Mouse (Mus musculus): ENCODE results near the gene Fkbp9. TPM values are rescaled to one million over a fixed set of nuclear protein-coding genes. Genes with fewer than 3 reads are reported as not detected.

Gene Fkbp9
- 84.0 and 84.2 TPM in 2 replicates for polyA plus RNA-seq (2015; fragmentation: Nextera tagmentation; extraction: Ambion mirVana)

DNA sequence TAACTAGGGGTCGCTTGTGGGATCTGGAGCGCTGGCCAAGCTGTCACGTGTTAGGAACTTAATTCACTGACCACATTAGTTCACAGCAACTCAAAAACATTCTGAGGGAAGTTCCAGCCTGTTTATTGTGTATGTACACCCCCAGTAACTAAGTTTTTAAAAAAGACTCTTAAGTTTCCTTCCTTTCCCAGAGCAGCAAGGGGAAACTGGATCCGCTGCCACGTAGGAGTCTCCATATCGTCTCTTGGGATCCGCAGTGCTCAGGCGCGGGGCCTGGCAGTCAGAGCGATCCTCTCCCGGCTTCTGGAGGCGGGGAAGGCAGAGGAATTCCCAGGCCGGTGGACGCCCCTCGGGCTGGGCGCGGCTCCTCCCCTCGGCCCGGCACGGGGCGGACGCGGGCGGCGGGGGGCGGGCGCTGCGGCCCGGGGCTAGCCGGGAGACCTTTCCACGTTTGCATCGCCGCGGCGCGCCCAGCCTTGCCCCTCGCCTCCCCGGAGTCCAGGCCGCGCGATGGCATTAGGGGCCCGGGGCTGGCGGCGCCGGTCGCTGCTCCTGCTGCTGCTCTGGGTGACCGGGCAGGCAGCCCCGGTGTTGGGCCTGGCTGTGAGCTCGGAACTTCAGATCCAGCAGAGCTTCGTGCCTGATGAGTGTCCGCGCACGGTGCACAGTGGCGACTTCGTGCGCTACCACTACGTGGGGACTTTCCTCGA lies at the start of gene Fkbp9:
TSS of gene Fkbp9 (plus strand) at position 363 of the 710 bp plus-strand sequence.

DNA sequence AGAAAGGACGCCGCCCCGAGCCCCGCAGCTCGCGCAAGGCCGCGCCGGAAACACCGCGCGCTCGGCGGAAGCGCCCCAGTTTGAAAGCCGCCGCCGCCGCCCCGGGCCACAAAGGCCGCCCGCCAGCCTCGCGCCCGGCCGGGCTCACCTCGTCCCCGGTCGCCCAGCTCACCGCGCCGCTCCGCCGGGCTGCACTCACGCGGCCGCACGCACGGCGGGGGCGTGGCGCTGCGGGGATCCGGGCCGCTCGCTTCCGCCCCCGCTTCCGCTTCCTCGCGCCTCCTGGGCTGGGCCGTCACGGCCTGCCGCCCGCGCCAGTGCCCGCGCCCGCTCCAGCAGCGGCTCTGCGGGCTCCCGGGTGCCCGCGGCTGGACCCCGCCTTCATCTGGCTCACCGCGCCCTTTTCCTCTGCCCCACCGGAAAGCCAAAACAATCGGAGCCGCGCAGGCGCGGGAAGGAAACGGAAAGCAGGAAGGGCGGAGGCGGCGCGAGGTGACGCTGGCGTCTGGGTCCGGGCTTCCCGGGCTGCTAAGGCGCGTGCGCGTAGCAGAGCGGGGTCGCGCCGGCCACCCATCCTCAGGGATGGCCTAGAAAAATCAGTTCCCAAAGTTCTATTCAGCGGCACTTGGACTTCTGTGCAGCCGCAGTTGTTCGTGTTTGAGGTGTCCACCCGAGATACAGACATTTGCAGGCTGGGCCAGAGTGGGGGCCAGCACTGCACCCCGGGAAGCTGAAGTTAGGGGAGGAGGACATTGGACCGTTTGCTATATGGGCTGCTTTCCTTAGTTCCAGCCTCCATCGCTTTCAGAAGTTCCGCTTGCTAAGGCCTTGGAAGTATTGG lies 34.3 kb upstream of the Fkbp9 start, which contains the start of gene Kbtbd2:
TSS of gene Kbtbd2 (minus strand) at position 503 of the 841 bp plus-strand sequence.

DNA sequence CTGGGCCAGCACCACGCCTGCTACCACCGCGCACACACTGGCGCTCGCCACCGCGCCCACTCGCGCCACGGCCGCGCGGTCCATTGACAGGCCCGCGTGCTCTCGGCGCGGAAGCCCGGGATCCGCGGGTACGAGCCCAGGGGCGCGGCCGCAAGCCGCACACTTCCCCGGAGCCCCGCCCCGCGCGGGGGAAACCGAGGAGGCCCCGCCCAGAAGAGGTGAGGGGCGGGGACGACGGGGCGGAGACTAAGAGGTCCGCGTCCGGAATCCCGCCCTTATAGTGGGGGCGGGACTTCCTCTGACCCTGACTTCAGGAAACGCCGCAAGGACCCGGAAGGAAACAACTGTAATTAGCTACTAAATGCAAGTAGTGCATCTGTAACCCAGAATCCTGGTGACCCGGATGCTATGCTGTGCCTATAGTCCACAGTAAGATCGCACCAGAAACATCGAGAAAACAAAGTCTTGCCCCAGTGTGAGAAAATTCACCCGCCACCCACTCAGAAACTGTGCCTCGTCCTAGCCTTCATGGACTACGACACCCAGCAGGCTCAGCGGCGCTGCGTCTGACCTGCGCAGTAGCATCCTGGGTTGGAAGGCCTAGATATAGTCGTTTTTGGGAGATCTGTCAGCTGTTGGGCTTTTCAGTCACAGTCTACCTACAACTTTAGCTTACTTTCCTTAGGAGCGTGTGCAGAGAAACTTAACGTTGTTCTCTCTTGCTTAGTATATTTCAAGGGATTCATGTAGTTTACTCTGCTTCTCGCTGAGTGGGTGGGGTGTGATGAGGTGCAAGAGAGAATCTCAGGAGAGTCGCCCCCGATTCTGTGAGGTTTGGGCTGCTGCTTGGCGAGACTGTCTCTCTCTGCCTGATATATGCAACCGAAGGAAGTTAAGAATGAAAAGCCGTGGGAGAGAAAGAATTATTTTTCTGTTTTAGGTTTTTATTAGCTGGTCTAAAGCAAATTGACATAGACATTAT lies 92.2 kb downstream of the Fkbp9 start, which contains the start of the genes Nt5c3 and Vmn1r4:
TSS of gene Nt5c3 (minus strand) at position 207 of the 982 bp plus-strand sequence.
TSS of gene Vmn1r4 (plus strand) at position 290 of the 982 bp plus-strand sequence.

Other genes with a start within 250 kb of the Fkbp9 start
- gene Lsm5, start 127.3 kb upstream of the Fkbp9 start, polyA plus RNA-seq (2015; fragmentation: Nextera tagmentation; extraction: Ambion mirVana), result 176 and 251 TPM in 2 replicates
- 7.3 and 9.3 TPM in 2 replicates for gene Avl9, start 117.2 kb upstream of the Fkbp9 start, polyA plus RNA-seq (2015; fragmentation: Nextera tagmentation; extraction: Ambion mirVana)
- 18.2 and 20.6 TPM in 2 replicates for gene Kbtbd2, start 34.2 kb upstream of the Fkbp9 start, polyA plus RNA-seq (2015; fragmentation: Nextera tagmentation; extraction: Ambion mirVana)
- 70.7 and 76.9 TPM in 2 replicates for gene Nt5c3, start 91.9 kb downstream of the Fkbp9 start, polyA plus RNA-seq (2015; fragmentation: Nextera tagmentation; extraction: Ambion mirVana)
- gene Vmn1r4, start 92.0 kb downstream of the Fkbp9 start, polyA plus RNA-seq (2015; fragmentation: Nextera tagmentation; extraction: Ambion mirVana), result 0.25 and 0.49 TPM in 2 replicates
- gene Vmn1r5, start 138.2 kb downstream of the Fkbp9 start, polyA plus RNA-seq (2015; fragmentation: Nextera tagmentation; extraction: Ambion mirVana), result not detected in 2 replicates
- not detected in 2 replicates for gene Vmn1r6, start 165.2 kb downstream of the Fkbp9 start, polyA plus RNA-seq (2015; fragmentation: Nextera tagmentation; extraction: Ambion mirVana)
- gene Vmn1r7, start 193.3 kb downstream of the Fkbp9 start, polyA plus RNA-seq (2015; fragmentation: Nextera tagmentation; extraction: Ambion mirVana), result not detected in 2 replicates
- not detected in 2 replicates for gene Vmn1r8, start 200.2 kb downstream of the Fkbp9 start, polyA plus RNA-seq (2015; fragmentation: Nextera tagmentation; extraction: Ambion mirVana)
- gene Vmn1r9, start 234.7 kb downstream of the Fkbp9 start, polyA plus RNA-seq (2015; fragmentation: Nextera tagmentation; extraction: Ambion mirVana), result not detected in 2 replicates